Mouse (Mus musculus) urinary bladder, postnatal 36 days (tissue): ENCODE data around the gene Ambp.

ENCODE experiments used
- DNase-seq, 2 experiments: peaks; one replicate each; pipeline ENCODE4 v3.0.0; 2022; ENCODE audit warnings: low spot score in 2 of 2, mixed read lengths in 1 of 2

Gene Ambp

DNA sequence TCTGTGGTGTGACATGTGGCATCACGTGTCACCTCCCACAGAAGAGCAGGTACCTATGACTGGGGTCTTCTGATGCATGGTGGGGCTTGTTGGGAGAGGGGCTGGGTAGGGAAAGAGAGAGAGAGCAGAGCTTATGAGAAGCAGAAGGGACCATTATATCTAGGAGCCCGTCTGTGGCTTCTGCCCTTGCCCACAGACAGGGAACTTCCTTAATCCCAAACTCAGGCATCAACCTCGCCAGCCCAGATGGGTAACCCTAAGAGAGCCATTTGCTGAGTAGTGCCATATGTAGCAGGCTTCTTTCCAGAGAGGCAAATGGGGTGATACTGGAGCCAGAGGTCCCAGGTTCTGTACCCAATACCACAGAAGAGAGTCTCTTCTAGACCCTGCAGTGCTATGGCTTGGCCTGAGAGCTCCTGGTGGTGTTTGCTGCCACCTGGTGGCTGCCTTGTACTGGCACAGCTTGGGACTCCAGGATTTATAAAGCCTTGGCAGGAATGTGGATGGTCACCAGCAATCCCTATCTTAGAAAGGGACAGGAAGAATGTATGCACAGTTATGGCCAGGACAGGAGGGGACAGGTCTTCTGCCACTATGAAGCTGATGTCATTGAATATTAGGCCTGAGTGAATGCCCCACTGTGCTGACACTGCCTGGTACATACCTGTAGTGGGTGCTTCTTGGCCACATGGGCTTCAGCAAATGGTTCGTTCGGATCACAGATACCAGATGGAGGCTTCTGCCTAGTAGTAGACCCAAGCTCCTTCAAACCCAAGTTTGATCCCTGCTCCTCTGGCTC lies 35.8 kb downstream of the Ambp start:
- peak; percentile 68 to 75 for DNase-seq

DNA sequence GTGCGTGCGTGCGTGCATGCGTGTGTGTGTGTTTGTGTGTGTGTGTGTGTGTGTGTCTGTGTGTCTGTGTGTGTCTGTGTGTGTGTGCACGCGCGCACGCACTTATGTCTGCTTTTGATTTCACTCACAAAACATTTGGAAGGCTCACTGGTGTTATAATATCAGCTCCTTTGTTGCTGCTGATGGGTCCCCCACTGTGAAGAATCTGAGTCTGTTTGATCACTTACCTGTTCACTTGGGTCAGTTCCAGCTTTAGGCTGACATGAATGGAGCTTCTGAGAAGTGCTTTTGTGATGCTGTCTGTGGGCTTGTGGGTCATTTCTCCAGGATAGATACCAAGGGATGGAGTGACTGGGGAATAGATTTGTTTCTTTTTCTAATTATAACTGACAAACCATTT lies 48.9 kb downstream of the Ambp start:
- no peak for DNase-seq

DNA sequence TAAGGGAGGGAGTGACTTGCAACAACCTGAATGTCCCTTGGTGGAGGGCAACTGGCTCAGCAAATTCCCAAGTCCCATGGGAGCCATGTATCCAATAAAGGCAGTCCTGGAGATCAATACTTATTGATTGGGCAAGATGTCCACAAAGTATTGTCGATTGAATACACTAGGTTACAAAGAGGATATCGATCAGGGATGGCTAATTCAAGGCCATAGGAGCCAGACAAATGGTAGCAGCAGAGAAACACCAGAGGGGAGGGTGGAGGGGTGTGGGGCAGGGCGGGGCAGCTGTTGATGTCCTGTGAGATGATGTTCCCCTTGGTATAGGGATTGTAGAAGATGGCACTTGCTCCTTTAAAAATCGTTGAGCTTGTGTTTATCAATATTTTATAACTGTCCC lies 52.6 kb downstream of the Ambp start:
- no peak for DNase-seq

DNA sequence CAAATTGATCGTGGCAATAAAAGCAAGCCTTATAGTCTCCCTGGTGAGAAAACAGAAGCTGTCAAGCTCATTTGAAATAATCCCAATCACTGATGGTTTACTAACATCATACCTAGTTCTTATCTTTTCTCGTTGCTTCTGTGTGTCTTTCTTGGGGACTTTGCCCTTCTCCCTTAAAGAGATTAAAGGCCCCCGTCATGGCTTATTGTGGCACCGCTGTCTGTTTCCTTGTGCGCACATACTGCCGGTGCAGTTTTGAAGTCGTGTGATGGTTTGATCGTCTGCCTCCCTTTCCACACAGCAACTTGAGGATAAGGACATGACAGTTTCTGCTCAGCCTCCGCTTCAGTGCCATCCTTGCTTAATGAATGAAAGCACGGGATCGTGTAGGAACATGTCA lies 54.1 kb downstream of the Ambp start:
- no peak for DNase-seq

DNA sequence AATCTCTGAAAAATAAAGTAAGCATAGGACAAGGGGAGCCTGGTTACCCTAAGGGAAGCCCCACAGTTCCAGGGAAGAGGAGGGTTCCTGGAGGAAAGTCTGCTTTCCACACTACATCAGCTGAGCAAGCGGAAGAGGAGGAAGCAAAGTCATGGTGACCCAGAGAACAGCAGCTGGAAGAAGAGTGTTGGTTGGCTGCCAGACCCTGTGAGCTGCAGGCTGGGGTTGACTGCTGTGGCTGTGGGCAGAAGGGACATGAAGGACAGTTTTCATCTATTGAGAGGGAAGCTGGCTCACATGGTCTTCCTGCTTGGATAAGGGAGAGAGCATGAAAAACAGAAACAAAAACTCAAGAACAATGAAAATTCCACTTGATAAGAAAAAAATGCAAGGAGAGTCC lies 57.0 kb downstream of the Ambp start:
- DNase-seq = no peak
